Mouse (Mus musculus) lung, postnatal 25 days (tissue): ENCODE data around the gene Zdhhc16.
A peak's percentile ranks its signal among the peaks of the same experiment; 100 is the strongest.
"Not testable (repeated sequence)": the region's sequence is repeated elsewhere in the genome, so short reads cannot be mapped to it uniquely, and the experiment has no call there.

Experiments
- DNase-seq: peaks from one replicate; pipeline ENCODE4 v3.0.0; 2022; ENCODE audit warnings: low spot score

The Zdhhc16 gene

GRCm38 (mm10) chr19:41913774-41914591, 19.3 kb upstream of the Zdhhc16 start:
- DNase-seq: no peak

GRCm38 (mm10) chr19:41914592-41914882, 18.7 kb upstream of the Zdhhc16 start:
- DNase-seq: not testable (repeated sequence)

GRCm38 (mm10) chr19:41915294-41915693, 18.0 kb upstream of the Zdhhc16 start:
- DNase-seq: no peak

GRCm38 (mm10) chr19:41916853-41917252, 16.4 kb upstream of the Zdhhc16 start:
- no peak for DNase-seq

- no peak for DNase-seq
Measured at GRCm38 (mm10) chr19:41919471-41919870, 13.8 kb upstream of the Zdhhc16 start.

GRCm38 (mm10) chr19:41920412-41921067, 12.7 kb upstream of the Zdhhc16 start:
- DNase-seq: no peak

GRCm38 (mm10) chr19:41932686-41933085, 594 bp upstream of the Zdhhc16 start:
- DNase-seq: no peak

GRCm38 (mm10) chr19:41934124-41934523, 844 bp downstream of the Zdhhc16 start:
- no peak for DNase-seq

- no peak for DNase-seq
Measured at GRCm38 (mm10) chr19:41935921-41936320, 2.6 kb downstream of the Zdhhc16 start.

- DNase-seq: no peak
Measured at GRCm38 (mm10) chr19:41938539-41938938, 5.3 kb downstream of the Zdhhc16 start.

- no peak for DNase-seq
Measured at GRCm38 (mm10) chr19:41943841-41944240, 10.6 kb downstream of the Zdhhc16 start.

GRCm38 (mm10) chr19:41952287-41952686, 19.0 kb downstream of the Zdhhc16 start:
- no peak for DNase-seq

GRCm38 (mm10) chr19:41953574-41953973, 20.3 kb downstream of the Zdhhc16 start:
- no peak for DNase-seq

GRCm38 (mm10) chr19:41969618-41970017, 36.3 kb downstream of the Zdhhc16 start:
- DNase-seq: no peak

GRCm38 (mm10) chr19:41973891-41974794, 40.9 kb downstream of the Zdhhc16 start:
- DNase-seq: no peak

- DNase-seq: no peak
Measured at GRCm38 (mm10) chr19:41980422-41980818, 47.1 kb downstream of the Zdhhc16 start.

GRCm38 (mm10) chr19:41980819-41981594, 47.7 kb downstream of the Zdhhc16 start, which contains the start of gene Mms19:
TSS of gene Mms19 (minus strand) at chr19:41981157.
- peak; percentile 99 for DNase-seq

GRCm38 (mm10) chr19:41981595-41981927, 48.3 kb downstream of the Zdhhc16 start, which contains the start of gene Ubtd1:
TSS of gene Ubtd1 (plus strand) at chr19:41981763.
- DNase-seq: no peak

GRCm38 (mm10) chr19:41981931-41982790, 48.9 kb downstream of the Zdhhc16 start:
- no peak for DNase-seq

GRCm38 (mm10) chr19:41982791-41983150, 49.5 kb downstream of the Zdhhc16 start:
- no peak for DNase-seq

- no peak for DNase-seq
Measured at GRCm38 (mm10) chr19:41985994-41986393, 52.7 kb downstream of the Zdhhc16 start.
